Mouse (Mus musculus) megakaryocyte, embryonic 14.5 days (primary cell): Measurements from ENCODE around the gene Tas2r143.

Experiments
- FLI1 ChIP-seq: IDR thresholded peaks from 2 replicates; pipeline ENCODE4 v1.6.1; 2012; ENCODE audit warnings: low read length, inconsistent platforms, mixed read lengths
- GATA1 ChIP-seq: IDR thresholded peaks from 3 replicates; pipeline ENCODE4 v1.6.1; 2012; ENCODE audit warnings: mixed read lengths, low read length, inconsistent platforms, borderline replicate concordance

DNA sequence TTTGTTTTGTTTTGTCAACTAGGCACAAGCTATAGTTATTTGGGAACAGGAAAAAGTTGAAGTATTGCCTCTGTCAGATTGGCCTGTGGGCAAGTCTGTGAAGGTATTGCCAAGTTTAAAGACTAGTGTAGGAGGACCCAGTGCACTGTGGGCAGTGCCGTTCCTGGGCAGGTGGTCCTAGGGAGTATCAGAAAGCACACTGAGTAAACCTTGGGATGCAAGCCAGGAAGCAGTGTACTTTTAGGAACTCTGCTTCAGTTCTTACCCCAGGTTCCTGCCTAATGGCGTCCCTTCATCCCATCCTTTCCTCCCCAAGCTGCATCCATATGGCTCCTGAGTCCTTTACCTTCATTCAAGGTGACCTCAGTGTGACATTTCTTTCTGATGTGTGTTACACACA is 24.9 kb upstream of the Tas2r143 start:
- no peak for TF ChIP-seq GATA1
- TF ChIP-seq FLI1 = no peak
